Mouse (Mus musculus) adrenal gland, adult 2 months (tissue): ENCODE data around the gene Vmn2r53. TPM values are rescaled to one million over a fixed set of nuclear protein-coding genes. Genes with fewer than 3 reads are reported as not detected.
"Not testable (repeated sequence)": the region's sequence is repeated elsewhere in the genome, so short reads cannot be mapped to it uniquely, and the experiment has no call there.

Experiments used
- DNase-seq: peaks from one replicate; pipeline ENCODE4 v3.0.0; 2021
- long read RNA-seq: library from polyadenylated mRNA; stranded (forward); transcript quantifications from one replicate; pipeline ENCODE4 v2.0.0, GENCODE M21; 2021
- polyA plus RNA-seq: library from polyadenylated mRNA; depleted of rRNA; stranded (reverse); fragments of >200 nt; gene quantifications from 2 replicates; pipeline ENCODE4 v1.2.3, GENCODE M21; 2012; rRNA removed
- total RNA-seq, 2 experiments: library from RNA; stranded (reverse); gene quantifications; 2 replicates each; pipeline ENCODE4 v1.2.3; 2021

Gene Vmn2r53
- total RNA-seq, result under 1 TPM; under 0.01 to 0.03 TPM
- polyA plus RNA-seq, result not detected in 2 replicates
- long read RNA-seq, result 0 reads

- no peak for DNase-seq
These were observed at the start of gene Vmn2r53 for GRCm38 (mm10) chr7:12608688-12609087. TSS of gene Vmn2r53 (minus strand) at chr7:12608788.

DNA sequence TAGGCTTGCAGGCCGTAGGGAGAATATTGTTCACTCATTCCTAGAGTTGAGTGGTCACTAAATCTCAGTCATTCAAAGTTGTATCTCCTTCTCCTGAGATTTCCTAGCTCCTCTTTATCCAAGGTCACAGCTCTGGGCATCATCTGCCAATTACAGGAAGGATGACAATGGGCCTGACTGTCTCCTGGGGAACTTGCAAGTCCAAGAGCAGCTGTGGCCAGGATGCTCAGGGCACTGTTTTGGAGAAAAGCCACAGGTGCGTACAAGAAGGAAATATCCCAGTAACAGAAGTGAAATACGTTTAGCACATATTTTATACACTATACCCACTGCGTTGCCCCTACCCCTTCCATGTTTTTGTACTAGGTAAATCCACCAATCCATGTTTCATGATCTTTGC is 31.6 kb upstream of the Vmn2r53 start, which contains the start of gene Vmn2r54:
Gene Vmn2r54 (minus strand): TSS at position 101 of the 400 bp plus-strand sequence.
- not testable (repeated sequence) for DNase-seq

Other genes starting within 250 kb of the Vmn2r53 start
- gene Vmn1r84, start 239.5 kb downstream of the Vmn2r53 start, total RNA-seq, result not detected
- gene Vmn1r84, start 239.5 kb downstream of the Vmn2r53 start, polyA plus RNA-seq, result not detected in 2 replicates
- 1 to 10 TPM; 3.7 to 6.0 TPM for gene Zfp551, start 186.0 kb downstream of the Vmn2r53 start, total RNA-seq
- gene Zfp551, start 186.0 kb downstream of the Vmn2r53 start, polyA plus RNA-seq, result 0.38 and 0.52 TPM in 2 replicates
- gene Zfp606, start 130.5 kb downstream of the Vmn2r53 start, total RNA-seq, result 1 to 10 TPM; 7.7 to 9.6 TPM
- 4.0 and 4.4 TPM in 2 replicates for gene Zfp606, start 130.5 kb downstream of the Vmn2r53 start, polyA plus RNA-seq
- gene 2900092C05Rik, start 96.3 kb downstream of the Vmn2r53 start, total RNA-seq, result not detected
- gene 2900092C05Rik, start 96.3 kb downstream of the Vmn2r53 start, polyA plus RNA-seq, result not detected in 2 replicates
- not detected for gene Vmn2r54, start 31.5 kb upstream of the Vmn2r53 start, total RNA-seq
- gene Vmn2r54, start 31.5 kb upstream of the Vmn2r53 start, polyA plus RNA-seq, result 0.07 TPM in 1 of 2 replicates, not detected in the other
- gene Vmn2r55, start 76.2 kb upstream of the Vmn2r53 start, total RNA-seq, result not detected
- not detected in 2 replicates for gene Vmn2r55, start 76.2 kb upstream of the Vmn2r53 start, polyA plus RNA-seq
- gene Vmn2r56, start 126.2 kb upstream of the Vmn2r53 start, total RNA-seq, result not detected
- gene Vmn2r56, start 126.2 kb upstream of the Vmn2r53 start, polyA plus RNA-seq, result not detected in 2 replicates
- gene Zscan18, start 194.8 kb upstream of the Vmn2r53 start, total RNA-seq, result 1 to 10 TPM; 3.8 TPM
- gene Zscan18, start 194.8 kb upstream of the Vmn2r53 start, polyA plus RNA-seq, result 1.4 and 2.3 TPM in 2 replicates
- gene Zfp329, start 210.1 kb upstream of the Vmn2r53 start, total RNA-seq, result 1 to 10 TPM; 9.6 to 9.9 TPM
- gene Zfp329, start 210.1 kb upstream of the Vmn2r53 start, polyA plus RNA-seq, result 0.28 TPM in 2 replicates
- 10 to 100 TPM; 19.6 to 24.4 TPM for gene Zfp110, start 226.0 kb upstream of the Vmn2r53 start, total RNA-seq
- 5.6 and 7.1 TPM in 2 replicates for gene Zfp110, start 226.0 kb upstream of the Vmn2r53 start, polyA plus RNA-seq